Comparison of ENCODE assay signal across 9 mouse cellular contexts in the genomic region with DNA sequence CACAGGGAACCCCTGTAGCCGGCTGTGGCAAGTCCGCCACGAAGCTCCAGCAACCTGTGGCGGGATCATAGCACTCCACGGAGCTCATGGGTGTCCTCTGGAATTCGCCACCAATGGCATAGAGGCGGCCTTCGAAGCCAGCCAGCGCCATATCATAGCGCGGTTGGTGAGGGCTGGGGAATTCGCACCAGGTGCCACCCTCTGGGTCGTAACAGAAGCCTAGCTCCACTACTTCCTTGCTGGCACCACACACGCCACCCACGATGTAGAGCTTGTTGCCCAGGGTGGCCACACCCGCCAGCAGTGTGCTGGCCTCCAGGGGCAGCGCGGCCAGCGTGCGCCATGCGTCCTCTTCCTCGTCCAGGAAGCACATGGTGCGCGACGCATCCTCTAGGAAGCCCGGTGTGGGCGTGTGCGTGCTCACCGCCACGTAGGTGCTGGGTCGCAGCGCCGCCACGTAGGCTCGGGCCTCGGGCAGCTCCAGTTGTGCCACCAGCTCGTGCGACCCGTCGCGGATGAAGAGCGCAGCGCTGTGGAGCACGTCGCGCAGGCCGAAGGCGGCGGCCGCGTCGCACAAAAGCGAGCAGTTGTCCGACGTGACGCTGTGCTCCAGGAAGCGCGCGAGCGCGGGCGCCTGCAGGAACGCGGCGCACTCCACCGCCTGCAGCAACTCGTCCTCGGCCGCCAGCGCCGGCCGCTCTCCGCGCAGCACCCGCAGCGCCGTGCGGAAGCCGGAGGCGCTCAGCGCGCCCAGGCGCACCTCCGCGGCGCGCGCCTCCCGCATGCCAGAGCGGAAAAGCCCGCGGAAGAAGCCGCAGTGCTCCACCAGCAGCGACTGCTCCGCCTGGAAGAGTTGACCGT. TPM values are rescaled to one million over a fixed set of nuclear protein-coding genes. Genes with fewer than 3 reads are reported as not detected.
DNase-seq lines count a peak whose midpoint lies in the region; ATAC-seq and TF ChIP-seq lines count a peak whose summit lies in the region.
"Had no signal": no experiment of that assay in that cellular context is flagged by ENCODE, and none has a peak within 500 bp of the region (broad histone marks: within the 10 kb centered on the region; RNA-seq: fewer than 3 reads in every experiment).

No protein-coding gene starts in this region.

- H3K4me1 ChIP-seq in heart, embryonic 10.5 days: peaks cover 31% of the 10 kb centered on the region
- no peaks in the 10 kb centered on the region for H3K4me1 ChIP-seq in forebrain, postnatal 0 days (ENCODE audit: insufficient read depth)
- peaks cover 15% of the 10 kb centered on the region for H3K4me1 ChIP-seq in neural tube, embryonic 15.5 days

- peak overlapping the region; percentile 61 for H3K4me3 ChIP-seq in heart, embryonic 10.5 days
- H3K4me3 ChIP-seq in forebrain, postnatal 0 days (ENCODE audit: low read depth, low read length): peak overlapping the region; percentile 39
- peak overlapping the region; percentile 42 for H3K4me3 ChIP-seq in neural tube, embryonic 15.5 days (replicated peaks)

- H3K36me3 ChIP-seq in heart, embryonic 10.5 days: no peaks in the 10 kb centered on the region
- H3K36me3 ChIP-seq in forebrain, postnatal 0 days (ENCODE audit: insufficient read depth): no peaks in the 10 kb centered on the region
- no peaks in the 10 kb centered on the region for H3K36me3 ChIP-seq in neural tube, embryonic 15.5 days

- WGBS in heart, embryonic 10.5 days: 12% methylated on average over 96 of the region's 96 CpGs
- 19% methylated on average over 94 of the region's 96 CpGs for WGBS in forebrain, postnatal 0 days
- WGBS in large intestine, adult 2 months: 12% methylated on average over 93 of the region's 96 CpGs
- WGBS in neural tube, embryonic 15.5 days: 17% methylated on average over 96 of the region's 96 CpGs

- ATAC-seq in forebrain, postnatal 0 days: peak; percentile 73
- ATAC-seq in neural tube, embryonic 15.5 days (ENCODE audit: low FRiP score): peak; percentile 50

- DNase-seq in heart, embryonic 10.5 days (ENCODE audit: low spot score): no peak
- DNase-seq in heart, adult 11 months: no peak
- peak; percentile 56 for DNase-seq in R1 (ENCODE audit: low read depth, low spot score)
- DNase-seq in forebrain, postnatal 0 days: peak; percentile 46
- DNase-seq in large intestine, adult 2 months (ENCODE audit: low read depth, low spot score): peak; percentile 28
- no peak for DNase-seq in spleen, adult 12 weeks (ENCODE audit: low spot score)
- DNase-seq in ovary, postnatal 10 days (ENCODE audit: low spot score): no peak

- TF ChIP-seq CTCF in forebrain, postnatal 0 days (IDR thresholded peaks at IDR 0.05; ENCODE audit: low read depth): no peak

- H3K4me2 ChIP-seq in forebrain, postnatal 0 days (ENCODE audit: low read depth): peak overlapping the region; percentile 54
- peak overlapping the region; percentile 60 for H3K4me2 ChIP-seq in neural tube, embryonic 15.5 days

- H3K9ac ChIP-seq in forebrain, postnatal 0 days: peak overlapping the region; percentile 40
- peak overlapping the region; percentile 31; the same call in 1 of the 2 replicates for H3K9ac ChIP-seq in neural tube, embryonic 15.5 days (replicated peaks)

- no peaks in the 10 kb centered on the region for H3K9me3 ChIP-seq in heart, embryonic 10.5 days
- H3K9me3 ChIP-seq in forebrain, postnatal 0 days (ENCODE audit: low read length): no peaks in the 10 kb centered on the region
- H3K9me3 ChIP-seq in neural tube, embryonic 15.5 days (replicated peaks): no peaks in the 10 kb centered on the region

- H3K27me3 ChIP-seq in heart, embryonic 10.5 days (ENCODE audit: insufficient read depth, poor library complexity, severe bottlenecking): peaks cover 52% of the 10 kb centered on the region
- H3K27me3 ChIP-seq in forebrain, postnatal 0 days (ENCODE audit: insufficient read depth, low read length): peaks cover 22% of the 10 kb centered on the region
- H3K27me3 ChIP-seq in neural tube, embryonic 15.5 days (replicated peaks): peaks cover 46% of the 10 kb centered on the region

- H3K27ac ChIP-seq in heart, embryonic 10.5 days: peak overlapping the region; percentile 83
- no peak overlapping the region for H3K27ac ChIP-seq in forebrain, postnatal 0 days (ENCODE audit: low read depth, low read length)
- no peak overlapping the region for H3K27ac ChIP-seq in neural tube, embryonic 15.5 days (replicated peaks)

RNA-seq across cellular contexts. Expression of gene Kbtbd13, which starts 0.5 kb away (rescaled TPM):
- 1.4 and 2.1 TPM in 2 replicates for polyA plus RNA-seq in heart, embryonic 10.5 days (2016; fragmentation: Nextera tagmentation; extraction: Ambion mirVana)
- total RNA-seq in forebrain, postnatal 0 days (2014; rRNA removed): 1.6 and 1.7 TPM in 2 replicates
- polyA plus RNA-seq in forebrain, postnatal 0 days (2015; fragmentation: Nextera tagmentation; extraction: Ambion mirVana): 0.68 and 0.83 TPM in 2 replicates
- 0.91 and 1.2 TPM in 2 replicates for polyA plus RNA-seq in large intestine, adult 2 months (2012; rRNA removed)
- polyA plus RNA-seq in neural tube, embryonic 15.5 days (2015; fragmentation: Nextera tagmentation; extraction: Ambion mirVana): 0.51 TPM in 2 replicates
- total RNA-seq: MEL had no signal

RNA-seq across cellular contexts. Expression of gene Rasl12, which starts 7.3 kb away (rescaled TPM):
- polyA plus RNA-seq in heart, embryonic 10.5 days (2016; fragmentation: Nextera tagmentation; extraction: Ambion mirVana): 1.9 and 3.9 TPM in 2 replicates
- total RNA-seq in forebrain, postnatal 0 days (2014; rRNA removed): 7.5 and 8.2 TPM in 2 replicates
- polyA plus RNA-seq in forebrain, postnatal 0 days (2015; fragmentation: Nextera tagmentation; extraction: Ambion mirVana): 4.2 and 4.6 TPM in 2 replicates
- polyA plus RNA-seq in large intestine, adult 2 months (2012; rRNA removed): 1.8 and 2.1 TPM in 2 replicates
- polyA plus RNA-seq in neural tube, embryonic 15.5 days (2015; fragmentation: Nextera tagmentation; extraction: Ambion mirVana): 5.8 and 7.4 TPM in 2 replicates

RNA-seq across cellular contexts. Expression of gene Ubap1l, which starts 30.1 kb away (rescaled TPM):
- 0.27 and 0.38 TPM in 2 replicates for polyA plus RNA-seq in heart, embryonic 10.5 days (2016; fragmentation: Nextera tagmentation; extraction: Ambion mirVana)
- 3.5 and 7.4 TPM in 2 replicates for total RNA-seq in forebrain, postnatal 0 days (2014; rRNA removed)
- polyA plus RNA-seq in forebrain, postnatal 0 days (2015; fragmentation: Nextera tagmentation; extraction: Ambion mirVana): 0.29 and 0.59 TPM in 2 replicates
- 0.16 and 0.26 TPM in 2 replicates for polyA plus RNA-seq in large intestine, adult 2 months (2012; rRNA removed)
- 2.3 and 3.6 TPM in 2 replicates for polyA plus RNA-seq in neural tube, embryonic 15.5 days (2015; fragmentation: Nextera tagmentation; extraction: Ambion mirVana)
- total RNA-seq: MEL had no signal

RNA-seq across cellular contexts. Expression of gene Slc51b, which starts 31.8 kb away (rescaled TPM):
- not detected in 2 replicates for polyA plus RNA-seq in heart, embryonic 10.5 days (2016; fragmentation: Nextera tagmentation; extraction: Ambion mirVana)
- total RNA-seq in forebrain, postnatal 0 days (2014; rRNA removed): not detected in 2 replicates
- polyA plus RNA-seq in forebrain, postnatal 0 days (2015; fragmentation: Nextera tagmentation; extraction: Ambion mirVana): not detected in 2 replicates
- 67.2 and 87.4 TPM in 2 replicates for polyA plus RNA-seq in large intestine, adult 2 months (2012; rRNA removed)
- polyA plus RNA-seq in neural tube, embryonic 15.5 days (2015; fragmentation: Nextera tagmentation; extraction: Ambion mirVana): 0.27 TPM in 1 of 2 replicates, not detected in the other
- total RNA-seq: MEL had no signal

RNA-seq across cellular contexts. Expression of gene Mtfmt, which starts 44.6 kb away (rescaled TPM):
- 14.7 and 17.3 TPM in 2 replicates for polyA plus RNA-seq in heart, embryonic 10.5 days (2016; fragmentation: Nextera tagmentation; extraction: Ambion mirVana)
- 18.1 and 19.3 TPM in 2 replicates for total RNA-seq in forebrain, postnatal 0 days (2014; rRNA removed)
- polyA plus RNA-seq in forebrain, postnatal 0 days (2015; fragmentation: Nextera tagmentation; extraction: Ambion mirVana): 13.7 and 19.0 TPM in 2 replicates
- 13.6 and 17.6 TPM in 2 replicates for polyA plus RNA-seq in large intestine, adult 2 months (2012; rRNA removed)
- 22.5 and 23.0 TPM in 2 replicates for polyA plus RNA-seq in neural tube, embryonic 15.5 days (2015; fragmentation: Nextera tagmentation; extraction: Ambion mirVana)

Comparison
In these comparisons a context has a peak if more than half of its experiments do, and no peak if none do; other contexts are left out.
1. DNase-seq: peak in R1 (single experiment), forebrain, postnatal 0 days (single experiment) and large intestine, adult 2 months (single experiment); none in heart, embryonic 10.5 days (single experiment), heart, adult 11 months (single experiment), spleen, adult 12 weeks (single experiment) and ovary, postnatal 10 days (single experiment).
2. Peak in every context shown above with its lines, with median percentiles within 50 percentile points of each other: H3K4me3 ChIP-seq.